ENCODE assay signal across 19 mouse cellular contexts in genomic region chr3:54687245-54687644, GRCm38 (mm10). TPM values are rescaled to one million over a fixed set of nuclear protein-coding genes. Genes with fewer than 3 reads are reported as not detected.
"Had no signal": no experiment of that assay in that cellular context is flagged by ENCODE, and none has a peak within 500 bp of the region (broad histone marks: within the 10 kb centered on the region; RNA-seq: fewer than 3 reads in every experiment).

No protein-coding gene starts in this region.

- H3K9me3 ChIP-seq: liver, embryonic 13.5 days; liver, embryonic 15.5 days; megakaryocyte, embryonic 14.5 days; midbrain, embryonic 13.5 days; midbrain, embryonic 15.5 days; neural tube, embryonic 12.5 days; stomach, embryonic 15.5 days had no signal

- DNase-seq: liver; liver, embryonic 13.5 days; liver, postnatal 0 days; lung, embryonic 14.5 days; right cerebral cortex, postnatal 14 days; thymus, postnatal 14 days; thymus, postnatal 36 days had no signal

- H3K27ac ChIP-seq: liver, embryonic 13.5 days; liver, embryonic 15.5 days; macrophage; midbrain, embryonic 13.5 days; midbrain, embryonic 15.5 days; neural tube, embryonic 12.5 days; stomach, embryonic 15.5 days had no signal

- H3K4me2 ChIP-seq: liver, embryonic 11.5 days; liver, embryonic 13.5 days; liver, embryonic 15.5 days; lung, embryonic 14.5 days; midbrain, embryonic 11.5 days; midbrain, embryonic 13.5 days; midbrain, embryonic 15.5 days; neural tube, embryonic 12.5 days; stomach, embryonic 15.5 days had no signal

- H3K27me3 ChIP-seq: liver, embryonic 13.5 days; liver, embryonic 15.5 days; megakaryocyte, embryonic 14.5 days; midbrain, embryonic 13.5 days; midbrain, embryonic 15.5 days; neural tube, embryonic 12.5 days had no signal

- H3K36me3 ChIP-seq: liver, embryonic 13.5 days; liver, embryonic 15.5 days; midbrain, embryonic 13.5 days; midbrain, embryonic 15.5 days; neural tube, embryonic 12.5 days; stomach, embryonic 15.5 days had no signal

- H3K9ac ChIP-seq: liver, embryonic 13.5 days; liver, embryonic 15.5 days; liver, postnatal 0 days; lung, embryonic 14.5 days; midbrain, embryonic 13.5 days; midbrain, embryonic 15.5 days; neural tube, embryonic 12.5 days; stomach, embryonic 15.5 days had no signal

- ATAC-seq: liver, postnatal 0 days; midbrain, embryonic 13.5 days; midbrain, embryonic 15.5 days had no signal

- H3K4me3 ChIP-seq: liver, embryonic 13.5 days; liver, embryonic 15.5 days; megakaryocyte, embryonic 14.5 days; midbrain, embryonic 13.5 days; midbrain, embryonic 15.5 days; neural tube, embryonic 12.5 days; stomach, embryonic 15.5 days had no signal

RNA-seq across cellular contexts. Expression of gene Gm21958, which starts 26.9 kb away (rescaled TPM):
- polyA plus RNA-seq: liver, embryonic 11.5 days; liver, embryonic 13.5 days; liver, postnatal 0 days; macrophage; midbrain, embryonic 15.5 days; midbrain, postnatal 0 days; neural tube, embryonic 12.5 days; spleen, adult 2 months; stomach, embryonic 15.5 days; testis, adult 2 months had no signal
